Mouse (Mus musculus) thymus, adult 2 months (tissue): ENCODE data around the gene 4930432M17Rik.

Experiments
- CTCF ChIP-seq: fragments of 200-500 bp; IDR thresholded peaks from 2 replicates; pipeline ENCODE4 v1.5.1; 2012; ENCODE audit warnings: mild to moderate bottlenecking, control low read depth, low read length, moderate library complexity, borderline replicate concordance; ENCODE audit not compliant: control insufficient read depth, poor library complexity, insufficient read depth; ENCODE audit errors: extremely low read depth
- POLR2A ChIP-seq: fragments of 200-500 bp; IDR thresholded peaks from 2 replicates; pipeline ENCODE4 v1.6.1; 2012; ENCODE audit warnings: mild to moderate bottlenecking, low read length, control low read depth, moderate library complexity; ENCODE audit not compliant: control insufficient read depth, poor library complexity, insufficient read depth; ENCODE audit errors: extremely low read depth

GRCm38 (mm10) chr3:121672135-121672790, 1.7 kb downstream of the 4930432M17Rik start:
- TF ChIP-seq POLR2A (no peak), CTCF (no peak)
